Mouse (Mus musculus) liver, postnatal 0 days (tissue): ENCODE results near the gene Pprc1.

Experiments
- CTCF ChIP-seq: sonication (generic); IDR thresholded peaks from 2 replicates; pipeline ENCODE4 v1.5.1; 2016; ENCODE audit warnings: antibody characterized with exemption, low read depth
- EP300 ChIP-seq: IDR thresholded peaks from 2 replicates; pipeline ENCODE4 v1.6.1; 2016; ENCODE audit warnings: antibody characterized with exemption, low read depth, mild to moderate bottlenecking

- peak; percentile 20; the same call in 1 of the 2 replicates for TF ChIP-seq CTCF
- no peak for TF ChIP-seq EP300
These were observed 41.1 kb upstream of the Pprc1 start, which contains the start of gene Hps6 for GRCm38 (mm10) chr19:46003371-46004226.
